Mouse (Mus musculus) lung, adult 2 months (tissue): ENCODE measurements around the gene Tmem88.

Experiments
- CTCF ChIP-seq: fragments of 200-500 bp; IDR thresholded peaks from 2 replicates; pipeline ENCODE4 v1.5.1; 2011; ENCODE audit warnings: mild to moderate bottlenecking, low read length, control low read depth; ENCODE audit not compliant: insufficient read depth
- POLR2A ChIP-seq: fragments of 200-500 bp; IDR thresholded peaks from 2 replicates; pipeline ENCODE4 v1.6.1; 2011; ENCODE audit warnings: low read depth, mild to moderate bottlenecking, control low read depth, low read length, borderline replicate concordance; ENCODE audit errors: extremely low read depth

GRCm38 (mm10) chr11:69411538-69412203 is 13.6 kb upstream of the Tmem88 start:
- TF ChIP-seq POLR2A (no peak), CTCF (no peak)
